Mouse (Mus musculus): ENCODE measurements around the gene Orai3. TPM values are rescaled to one million over a fixed set of nuclear protein-coding genes. Genes with fewer than 3 reads are reported as not detected.

The Orai3 gene
- polyA plus RNA-seq (2012; rRNA removed), result 20.9 and 23.7 TPM in 2 replicates

GRCm38 (mm10) chr7:127769651-127770038 is at the start of gene Orai3:
TSS of gene Orai3 (plus strand) at chr7:127769815.

GRCm38 (mm10) chr7:127732066-127732465 is 37.5 kb upstream of the Orai3 start, which contains the start of gene Ctf2:
TSS of gene Ctf2 (minus strand) at chr7:127732166.

GRCm38 (mm10) chr7:127744366-127745045 is 25.1 kb upstream of the Orai3 start, which contains the start of gene Fbxl19:
TSS of gene Fbxl19 (plus strand) at chr7:127744543.

GRCm38 (mm10) chr7:127776426-127776825 is 6.8 kb downstream of the Orai3 start, which contains the start of gene Setd1a:
TSS of gene Setd1a (plus strand) at chr7:127776670.

GRCm38 (mm10) chr7:127785308-127785707 is 15.7 kb downstream of the Orai3 start, which contains the start of gene Gm49388:
TSS of gene Gm49388 (plus strand) at chr7:127785608.

GRCm38 (mm10) chr7:127800435-127801009 is 30.9 kb downstream of the Orai3 start, which contains the start of gene Hsd3b7:
TSS of gene Hsd3b7 (plus strand) at chr7:127800604.

GRCm38 (mm10) chr7:127824176-127824871 is 54.7 kb downstream of the Orai3 start, which contains the start of the genes Stx4a and Stx1b:
TSS of gene Stx4a (plus strand) at chr7:127824294.
TSS of gene Stx1b (minus strand) at chr7:127824549.

Other genes with a start within 250 kb of the Orai3 start
- gene Tmem265, start 208.4 kb upstream of the Orai3 start, polyA plus RNA-seq (2012; rRNA removed), result 2.9 and 4.0 TPM in 2 replicates
- gene Phkg2, start 196.5 kb upstream of the Orai3 start, polyA plus RNA-seq (2012; rRNA removed), result 20.4 and 20.7 TPM in 2 replicates
- gene Ccdc189, start 181.2 kb upstream of the Orai3 start, polyA plus RNA-seq (2012; rRNA removed), result 1.3 and 1.7 TPM in 2 replicates
- gene Rnf40, start 181.0 kb upstream of the Orai3 start, polyA plus RNA-seq (2012; rRNA removed), result 8.0 and 9.1 TPM in 2 replicates
- gene Zfp629, start 154.0 kb upstream of the Orai3 start, polyA plus RNA-seq (2012; rRNA removed), result 2.6 and 3.5 TPM in 2 replicates
- 20.6 and 22.6 TPM in 2 replicates for gene Bcl7c, start 60.9 kb upstream of the Orai3 start, polyA plus RNA-seq (2012; rRNA removed)
- 20.2 and 35.6 TPM in 2 replicates for gene Ctf1, start 57.1 kb upstream of the Orai3 start, polyA plus RNA-seq (2012; rRNA removed)
- not detected in 2 replicates for gene Ctf2, start 37.6 kb upstream of the Orai3 start, polyA plus RNA-seq (2012; rRNA removed)
- gene Fbxl19, start 25.3 kb upstream of the Orai3 start, polyA plus RNA-seq (2012; rRNA removed), result 22.9 and 30.3 TPM in 2 replicates
- gene Setd1a, start 6.9 kb downstream of the Orai3 start, polyA plus RNA-seq (2012; rRNA removed), result 4.1 and 4.5 TPM in 2 replicates
- gene Gm49388, start 15.8 kb downstream of the Orai3 start, polyA plus RNA-seq (2012; rRNA removed), result not detected in 2 replicates
- 21.9 and 24.6 TPM in 2 replicates for gene Hsd3b7, start 30.8 kb downstream of the Orai3 start, polyA plus RNA-seq (2012; rRNA removed)
- gene Stx4a, start 54.5 kb downstream of the Orai3 start, polyA plus RNA-seq (2012; rRNA removed), result 26.6 and 29.8 TPM in 2 replicates
- 2.1 and 2.7 TPM in 2 replicates for gene Stx1b, start 54.7 kb downstream of the Orai3 start, polyA plus RNA-seq (2012; rRNA removed)
- gene Zfp646, start 106.4 kb downstream of the Orai3 start, polyA plus RNA-seq (2012; rRNA removed), result 5.6 and 6.4 TPM in 2 replicates
- 3.4 TPM in 2 replicates for gene Zfp668, start 107.0 kb downstream of the Orai3 start, polyA plus RNA-seq (2012; rRNA removed)
- 2.9 and 3.2 TPM in 2 replicates for gene Prss53, start 121.2 kb downstream of the Orai3 start, polyA plus RNA-seq (2012; rRNA removed)
- gene Gm21974, start 125.6 kb downstream of the Orai3 start, polyA plus RNA-seq (2012; rRNA removed), result not detected in 2 replicates
- gene Vkorc1, start 125.8 kb downstream of the Orai3 start, polyA plus RNA-seq (2012; rRNA removed), result 72.4 and 102 TPM in 2 replicates
- gene Bckdk, start 134.3 kb downstream of the Orai3 start, polyA plus RNA-seq (2012; rRNA removed), result 75.1 and 76.5 TPM in 2 replicates
- 4.1 and 4.7 TPM in 2 replicates for gene Kat8, start 142.7 kb downstream of the Orai3 start, polyA plus RNA-seq (2012; rRNA removed)
- 112 and 116 TPM in 2 replicates for gene Prss8, start 160.3 kb downstream of the Orai3 start, polyA plus RNA-seq (2012; rRNA removed)
- 10.6 and 11.3 TPM in 2 replicates for gene Prss36, start 176.9 kb downstream of the Orai3 start, polyA plus RNA-seq (2012; rRNA removed)
- 67.4 and 92.5 TPM in 2 replicates for gene Fus, start 197.6 kb downstream of the Orai3 start, polyA plus RNA-seq (2012; rRNA removed)
- gene Pycard, start 224.1 kb downstream of the Orai3 start, polyA plus RNA-seq (2012; rRNA removed), result 87.6 and 101 TPM in 2 replicates
- 4.5 and 4.9 TPM in 2 replicates for gene Trim72, start 234.1 kb downstream of the Orai3 start, polyA plus RNA-seq (2012; rRNA removed)